Mouse (Mus musculus) B cell, adult (primary cell): ENCODE results near the gene Obp2a. TPM values are rescaled to one million over a fixed set of nuclear protein-coding genes. Genes with fewer than 3 reads are reported as not detected.

Source experiments
- total RNA-seq: library from RNA; stranded (reverse); gene quantifications from 4 replicates; pipeline ENCODE4 v1.2.4, GENCODE M21; 2023; ENCODE audit not compliant: inconsistent age

Obp2a gene
- total RNA-seq: not detected in 4 replicates

DNA sequence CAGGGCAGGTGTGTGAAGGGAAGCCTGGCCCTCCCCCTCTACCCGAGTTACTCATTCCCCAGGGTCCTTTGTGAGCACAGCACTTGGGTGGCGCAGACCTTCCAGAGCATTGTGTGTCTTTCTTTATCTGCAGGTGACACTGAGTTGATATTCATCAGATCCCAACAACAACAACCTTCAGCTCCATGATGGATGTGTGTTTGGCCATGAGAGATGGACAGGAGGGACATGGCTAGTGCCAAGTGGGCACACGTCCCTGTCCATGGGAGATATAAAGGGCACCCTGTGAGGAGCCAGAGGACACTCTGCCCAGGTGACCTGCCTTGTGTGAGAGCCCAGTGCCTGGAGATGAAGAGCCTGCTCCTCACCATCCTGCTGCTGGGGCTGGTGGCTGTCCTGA is at the start of gene Obp2a:
TSS of gene Obp2a (plus strand) at position 301 of the 400 bp plus-strand sequence.

DNA sequence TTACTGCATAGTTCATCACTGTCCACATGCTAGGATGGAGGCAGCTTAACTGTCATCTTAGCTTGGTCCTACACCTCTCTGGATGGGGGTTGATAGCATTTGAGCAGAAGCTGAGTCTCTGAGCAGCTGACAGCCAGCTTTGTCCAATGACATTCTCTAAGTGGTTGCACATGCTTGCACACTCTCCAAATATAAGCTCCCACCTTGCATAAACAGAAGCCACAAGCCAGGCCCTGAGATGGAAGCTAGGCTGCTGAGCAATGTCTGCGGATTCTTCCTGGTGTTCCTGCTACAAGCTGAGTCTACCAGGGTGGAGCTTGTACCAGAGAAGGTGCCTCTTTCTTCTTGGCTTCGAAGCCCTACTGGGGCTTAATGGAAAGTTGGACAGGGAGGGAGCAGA is 46.9 kb upstream of the Obp2a start, which contains the start of gene Lcn8:
TSS of gene Lcn8 (plus strand) at position 219 of the 400 bp plus-strand sequence.

DNA sequence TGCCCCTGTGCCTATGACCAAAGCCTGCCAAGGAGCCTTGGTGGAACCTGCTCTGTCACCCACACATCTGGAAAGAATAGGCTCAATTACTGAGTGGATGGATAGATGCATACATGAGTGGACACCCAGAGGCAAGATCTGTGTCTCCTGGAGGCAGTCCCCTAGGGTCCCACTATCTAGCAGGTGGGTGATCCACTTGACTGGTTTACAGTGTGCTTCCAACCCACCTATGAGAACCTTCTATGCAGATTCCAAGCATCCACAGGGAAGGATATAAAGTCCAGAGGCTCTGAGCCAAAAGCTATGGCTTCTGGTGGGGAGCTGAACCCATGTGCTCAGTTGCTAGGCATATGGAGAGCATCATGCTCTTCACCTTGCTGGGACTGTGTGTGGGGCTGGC is 42.2 kb upstream of the Obp2a start, which contains the start of gene Lcn5:
TSS of gene Lcn5 (plus strand) at position 301 of the 400 bp plus-strand sequence.

DNA sequence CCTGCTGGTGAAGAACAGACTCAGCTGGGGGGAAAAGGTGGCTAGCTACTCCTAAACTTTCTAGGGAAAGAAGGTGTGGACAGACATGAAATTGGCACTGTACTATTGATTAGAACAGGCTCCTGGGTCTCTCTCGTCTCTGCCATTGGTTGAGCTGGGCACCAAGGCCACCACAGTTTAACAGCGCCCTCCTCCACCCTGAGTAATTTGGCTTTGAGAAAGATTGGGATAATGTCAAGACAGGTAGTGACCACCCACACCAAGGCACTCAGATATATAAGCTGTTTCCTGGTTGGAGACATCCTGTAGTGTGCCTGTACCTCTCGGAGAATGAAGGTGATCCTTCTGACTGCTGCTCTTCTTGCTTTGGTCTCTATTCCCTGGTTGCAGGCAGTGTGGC is 23.4 kb upstream of the Obp2a start, which contains the start of gene Lcn6:
TSS of gene Lcn6 (plus strand) at position 301 of the 400 bp plus-strand sequence.

DNA sequence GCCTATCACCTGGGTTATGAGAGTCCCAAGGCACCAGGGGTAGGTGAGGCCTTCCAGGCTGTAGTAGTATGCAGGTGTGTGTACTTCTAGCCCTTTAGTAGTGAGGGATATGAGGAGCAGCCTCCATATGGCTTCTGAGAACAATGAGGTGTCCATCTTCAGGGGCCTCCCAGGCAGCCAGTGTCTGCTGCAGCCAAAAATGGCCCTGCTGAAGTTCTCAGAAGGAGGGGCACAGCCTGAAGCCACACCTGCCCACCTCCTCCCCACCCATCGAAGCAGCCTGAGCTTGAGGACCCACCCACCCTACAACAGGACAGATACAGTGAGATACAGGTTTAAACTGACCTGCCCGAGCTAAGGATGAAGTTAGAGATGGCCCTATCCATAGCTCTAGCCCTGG is 17.4 kb upstream of the Obp2a start, which contains the start of gene Lcn10:
TSS of gene Lcn10 (plus strand) at position 301 of the 400 bp plus-strand sequence.

DNA sequence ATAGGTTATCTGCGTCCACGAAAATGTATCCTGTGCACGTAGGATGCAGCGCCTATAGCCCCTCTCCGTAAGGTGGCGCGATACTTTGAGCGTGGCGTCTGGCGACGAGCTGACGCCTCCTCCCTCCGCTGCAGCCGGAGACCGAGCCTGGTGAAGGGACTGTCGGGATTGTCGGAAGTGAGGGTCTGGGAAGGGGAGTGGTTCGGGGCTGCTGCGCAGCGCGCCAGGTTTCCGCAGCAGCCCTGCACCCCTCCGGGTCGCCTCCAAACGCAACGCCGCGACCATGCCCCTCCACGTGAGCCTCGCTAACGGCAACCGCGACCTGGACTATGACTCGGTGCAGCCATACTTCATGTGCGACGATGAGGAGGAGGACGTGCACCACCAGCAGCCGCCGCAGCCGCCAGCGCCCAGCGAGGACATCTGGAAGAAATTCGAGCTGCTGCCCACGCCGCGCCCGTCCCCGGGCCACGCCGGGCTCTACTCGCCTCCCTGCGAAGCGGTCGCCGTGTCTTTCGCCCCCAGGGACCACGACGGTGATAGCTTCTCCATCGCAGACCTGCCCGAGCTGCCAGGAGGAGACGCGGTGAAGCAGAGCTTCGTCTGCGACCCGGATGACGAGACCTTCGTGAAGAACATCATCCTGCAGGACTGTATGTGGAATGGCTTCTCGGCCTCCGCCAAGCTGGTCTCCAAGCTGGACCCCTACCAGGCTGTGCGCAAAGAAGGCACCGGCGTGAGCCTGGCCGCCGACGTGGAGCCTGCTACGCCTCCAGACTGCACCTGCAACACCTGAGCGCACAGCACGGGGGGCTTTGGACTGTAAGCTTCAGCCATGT is 7.0 kb downstream of the Obp2a start, which contains the start of gene Bmyc:
TSS of gene Bmyc (plus strand) at position 97 of the 839 bp plus-strand sequence.

DNA sequence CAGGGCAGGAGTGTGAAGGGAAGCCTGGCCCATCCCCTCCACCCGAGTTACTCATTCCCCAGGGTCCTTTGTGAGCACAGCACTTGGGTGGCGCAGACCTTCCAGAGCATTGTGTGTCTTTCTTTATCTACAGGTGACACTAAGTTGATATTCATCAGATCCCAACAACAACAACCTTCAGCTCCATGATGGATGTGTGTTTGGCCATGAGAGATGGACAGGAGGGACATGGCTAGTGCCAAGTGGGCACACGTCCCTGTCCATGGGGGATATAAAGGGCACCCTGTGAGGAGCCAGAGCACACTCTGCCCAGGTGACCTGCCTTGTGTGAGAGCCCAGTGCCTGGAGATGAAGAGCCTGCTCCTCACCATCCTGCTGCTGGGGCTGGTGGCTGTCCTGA is 36.9 kb downstream of the Obp2a start, which contains the start of gene Obp2b:
TSS of gene Obp2b (plus strand) at position 301 of the 400 bp plus-strand sequence.

Other genes with a start within 250 kb of the Obp2a start
- 0.80 TPM in 1 of 4 replicates, not detected in the others for gene Clic3, start 243.2 kb upstream of the Obp2a start, total RNA-seq
- gene Paxx, start 238.9 kb upstream of the Obp2a start, total RNA-seq: 111 to 124 TPM (median 114 TPM) in 4 replicates
- not detected in 4 replicates for gene Ptgds, start 230.0 kb upstream of the Obp2a start, total RNA-seq
- not detected in 4 replicates for gene Lcn12, start 206.1 kb upstream of the Obp2a start, total RNA-seq
- 69.9 to 80.2 TPM (median 72.7 TPM) in 4 replicates for gene Fbxw5, start 199.3 kb upstream of the Obp2a start, total RNA-seq
- 0.45 to 2.0 TPM (median 0.80 TPM) in 4 replicates for gene C8g, start 198.3 kb upstream of the Obp2a start, total RNA-seq
- 48.8 to 61.5 TPM (median 56.4 TPM) in 4 replicates for gene Traf2, start 153.1 kb upstream of the Obp2a start, total RNA-seq
- gene Edf1, start 142.2 kb upstream of the Obp2a start, total RNA-seq: 111 to 137 TPM (median 123 TPM) in 4 replicates
- 1.8 to 3.7 TPM (median 2.4 TPM) in 4 replicates for gene Mamdc4, start 125.2 kb upstream of the Obp2a start, total RNA-seq
- gene Phpt1, start 124.8 kb upstream of the Obp2a start, total RNA-seq: 15.5 to 23.8 TPM (median 21.3 TPM) in 4 replicates
- gene Ajm1, start 118.3 kb upstream of the Obp2a start, total RNA-seq: 0.15 to 0.42 TPM (median 0.19 TPM) in 4 replicates
- gene Rabl6, start 91.5 kb upstream of the Obp2a start, total RNA-seq: 84.7 to 117 TPM (median 104 TPM) in 4 replicates
- not detected in 4 replicates for gene Ccdc183, start 82.4 kb upstream of the Obp2a start, total RNA-seq
- gene Tmem141, start 78.0 kb upstream of the Obp2a start, total RNA-seq: 0.99 to 2.1 TPM (median 1.3 TPM) in 3 of 4 replicates, not detected in the other
- gene Fcna, start 72.0 kb upstream of the Obp2a start, total RNA-seq: 4.0 to 8.2 TPM (median 6.6 TPM) in 4 replicates
- gene Lcn8, start 46.9 kb upstream of the Obp2a start, total RNA-seq: not detected in 4 replicates
- gene Lcn5, start 42.1 kb upstream of the Obp2a start, total RNA-seq: not detected in 4 replicates
- not detected in 4 replicates for gene Lcn6, start 23.3 kb upstream of the Obp2a start, total RNA-seq
- not detected in 4 replicates for gene Lcn10, start 17.3 kb upstream of the Obp2a start, total RNA-seq
- gene Bmyc, start 6.7 kb downstream of the Obp2a start, total RNA-seq: 28.3 to 34.8 TPM (median 29.7 TPM) in 4 replicates
- not detected in 4 replicates for gene Obp2b, start 37.0 kb downstream of the Obp2a start, total RNA-seq
- not detected in 4 replicates for gene Lcn3, start 65.5 kb downstream of the Obp2a start, total RNA-seq
- not detected in 4 replicates for gene Lcn11, start 77.0 kb downstream of the Obp2a start, total RNA-seq
- not detected in 4 replicates for gene Gm13539, start 82.2 kb downstream of the Obp2a start, total RNA-seq
- not detected in 4 replicates for gene Glt6d1, start 115.8 kb downstream of the Obp2a start, total RNA-seq
- not detected in 4 replicates for gene Lcn9, start 123.1 kb downstream of the Obp2a start, total RNA-seq
- gene Sohlh1, start 147.2 kb downstream of the Obp2a start, total RNA-seq: not detected in 4 replicates
- not detected in 4 replicates for gene Kcnt1, start 163.7 kb downstream of the Obp2a start, total RNA-seq